Mouse (Mus musculus) gastrocnemius, postnatal 4 days (tissue): ENCODE results near the gene A530016L24Rik. TPM values are rescaled to one million over a fixed set of nuclear protein-coding genes. Genes with fewer than 3 reads are reported as not detected.

Source experiments
- DNase-seq, 2 experiments: peaks; one replicate each; pipeline ENCODE4 v3.0.0; 2021 to 2022; ENCODE audit warnings: low spot score in 2 of 2, mixed read lengths in 2 of 2
- long read RNA-seq, 2 experiments: library from polyadenylated mRNA; stranded (forward); transcript quantifications; one replicate each; pipeline ENCODE4 v2.0.0; 2021
- total RNA-seq, 2 experiments: library from RNA; stranded (reverse); gene quantifications; 2 replicates each; pipeline ENCODE4 v1.2.3; 2021

A530016L24Rik gene
- total RNA-seq: 1 to 10 TPM; 4.6 to 8.3 TPM
- long read RNA-seq, experiment 1, partial matches to known transcripts: 0 of 8 reads
- long read RNA-seq, experiment 1, other reads (novel, unspliced or antisense): 5 of 8 reads
- long read RNA-seq, experiment 2, transcript A530016L24Rik-201 (5 exons, 2,636 nt): major isoform, 6 of 10 reads
- long read RNA-seq, experiment 2, partial matches to known transcripts: 2 of 10 reads
- long read RNA-seq, experiment 2, other reads (novel, unspliced or antisense): 1 of 10 reads

- DNase-seq: no peak
These were observed at the start of gene A530016L24Rik for GRCm38 (mm10) chr12:112489134-112489533. A530016L24Rik (plus strand) TSS chr12:112489448.

DNA sequence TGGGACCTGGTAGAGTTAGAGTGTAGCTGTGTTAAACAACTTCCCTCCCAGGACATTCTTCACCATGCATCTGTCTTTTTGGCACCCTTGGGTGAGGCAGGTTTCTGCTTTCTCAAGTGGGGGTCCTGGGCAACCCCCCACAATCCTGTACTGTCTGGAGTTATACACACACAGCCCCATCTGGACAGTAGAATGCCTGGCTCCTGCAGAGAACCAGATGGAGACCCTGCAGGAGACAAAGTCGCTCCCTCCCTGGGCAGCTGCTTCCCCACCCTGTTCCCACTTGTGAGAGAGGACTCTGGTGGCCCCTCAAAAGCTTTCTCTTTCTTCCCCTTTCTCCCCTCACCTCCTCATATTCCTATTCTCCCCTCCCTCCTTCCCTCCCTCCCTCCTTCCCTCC lies 49.3 kb upstream of the A530016L24Rik start:
- no peak for DNase-seq

DNA sequence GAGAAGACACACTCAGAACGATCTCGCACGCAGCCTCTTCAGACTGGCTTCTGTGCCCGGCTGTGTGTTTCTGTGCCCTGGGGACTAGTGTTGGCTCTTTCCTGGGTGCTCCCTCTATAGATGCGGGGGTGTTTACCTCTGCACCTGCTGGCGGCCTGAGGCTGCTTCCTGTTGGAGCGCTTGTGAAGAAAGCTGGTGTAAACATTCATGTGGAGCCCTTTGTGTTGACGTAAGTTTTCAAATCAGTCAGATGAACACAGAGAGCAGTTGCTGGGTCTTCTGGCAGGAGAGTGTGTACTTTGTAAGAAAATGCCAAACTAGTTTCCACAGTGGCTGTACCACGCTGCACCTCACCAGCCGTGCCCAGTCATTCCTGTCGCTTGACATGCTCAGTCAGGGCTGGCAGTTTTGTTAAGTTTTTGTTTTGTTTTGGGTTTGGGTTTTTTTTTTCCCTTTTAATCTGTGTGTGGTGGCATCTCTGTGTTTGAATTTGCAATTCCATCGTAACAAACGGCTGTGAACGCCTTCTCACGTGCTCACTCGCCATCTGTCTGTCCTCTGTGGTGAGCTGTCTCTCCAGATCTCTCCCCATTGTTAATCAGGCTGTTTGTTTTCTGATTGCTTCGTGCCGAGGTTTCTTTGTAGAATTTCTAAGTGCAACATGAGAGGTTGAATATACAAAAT lies 40.0 kb upstream of the A530016L24Rik start:
- no peak for DNase-seq

GRCm38 (mm10) chr12:112449828-112450180 lies 39.4 kb upstream of the A530016L24Rik start:
- DNase-seq: no peak

DNA sequence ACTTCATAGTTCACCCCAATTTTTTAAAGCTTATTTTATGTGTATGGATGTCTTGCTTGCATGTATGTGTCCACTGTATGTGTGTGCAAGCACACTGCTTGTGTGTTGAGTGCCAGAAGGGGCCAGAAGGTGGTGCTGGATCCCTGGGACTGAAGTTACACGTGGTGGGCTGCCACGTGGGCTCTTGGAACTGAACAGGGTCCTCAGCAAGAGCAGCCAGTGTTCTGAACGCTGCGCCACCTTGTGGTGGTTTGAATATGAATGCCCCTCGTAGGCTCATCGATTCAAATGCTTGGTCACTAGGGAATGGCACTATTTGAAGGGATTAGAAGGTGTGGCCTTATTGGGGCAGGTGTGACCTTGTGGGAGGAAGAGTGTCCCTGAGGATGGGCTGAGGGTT lies 38.4 kb upstream of the A530016L24Rik start:
- peak in 1 of 2 experiments; percentile 37 for DNase-seq

DNA sequence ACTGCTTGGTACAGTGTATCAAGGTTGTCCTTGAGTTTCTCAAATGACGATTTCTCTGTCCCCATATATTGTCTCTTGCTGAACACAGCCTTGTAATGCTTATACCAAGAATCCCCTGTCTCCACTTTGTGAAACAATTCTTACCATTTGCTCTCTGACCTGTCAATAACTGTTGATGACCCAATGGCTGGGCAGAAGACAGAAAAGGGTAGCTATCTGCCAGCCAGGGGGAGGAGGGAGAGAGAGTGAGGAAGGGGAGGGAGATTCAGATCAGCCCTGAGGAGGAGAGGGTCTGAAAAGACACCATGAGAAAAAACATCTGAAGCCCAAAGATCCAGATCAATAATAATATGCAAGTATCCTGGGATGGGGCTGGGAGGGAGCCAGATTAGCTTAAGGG lies 37.9 kb upstream of the A530016L24Rik start:
- DNase-seq: no peak

GRCm38 (mm10) chr12:112451826-112452225 lies 37.4 kb upstream of the A530016L24Rik start:
- no peak for DNase-seq

DNA sequence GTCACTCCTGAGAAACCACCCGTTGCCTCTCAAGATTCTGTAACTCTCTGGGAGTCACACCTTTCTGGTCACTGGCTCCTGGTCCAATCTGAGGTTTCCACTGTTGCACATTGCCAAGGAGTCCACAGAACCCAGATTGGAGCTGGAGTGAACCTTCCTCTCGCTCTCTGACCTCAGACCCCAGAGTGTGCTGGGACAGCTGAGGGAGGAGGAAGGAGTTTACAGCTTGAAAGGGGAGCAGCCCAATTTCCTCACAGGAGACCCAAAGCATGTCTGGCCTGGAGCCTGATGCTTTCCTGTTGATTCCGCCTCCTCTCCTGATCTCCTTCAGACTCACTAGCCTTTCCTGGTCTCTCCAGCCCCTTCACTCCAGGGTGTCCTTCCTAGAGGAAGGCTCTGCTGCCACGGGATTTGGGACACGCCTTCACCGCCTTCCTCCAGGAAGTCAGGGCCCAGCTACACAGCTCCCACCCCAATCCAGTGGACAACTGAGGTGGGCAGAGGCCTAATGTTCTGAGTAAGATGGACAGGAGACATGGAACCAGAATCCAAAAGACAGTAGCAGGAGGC lies 33.0 kb upstream of the A530016L24Rik start:
- DNase-seq: no peak

DNA sequence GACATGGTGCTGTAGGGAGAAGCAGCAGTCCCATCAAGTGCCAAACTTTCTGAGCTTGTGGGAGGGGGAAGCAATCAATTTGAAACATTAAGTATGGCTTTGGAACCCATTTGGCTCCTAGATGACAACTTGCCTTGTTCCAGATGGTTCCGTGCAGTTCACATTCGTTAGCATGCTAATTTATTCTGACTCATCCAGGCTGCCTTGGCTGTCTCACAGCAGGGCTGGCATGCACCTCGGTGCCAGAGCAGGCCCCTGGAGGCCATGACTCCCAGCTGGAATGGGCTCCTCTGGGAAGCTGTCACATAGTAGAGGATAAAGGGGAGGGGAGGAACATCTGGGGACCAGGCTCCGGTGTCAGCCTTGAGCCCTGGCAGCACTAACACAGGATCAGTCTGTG lies 31.4 kb upstream of the A530016L24Rik start:
- DNase-seq: no peak

- no peak for DNase-seq
These were observed 26.8 kb upstream of the A530016L24Rik start for GRCm38 (mm10) chr12:112462423-112462822.

DNA sequence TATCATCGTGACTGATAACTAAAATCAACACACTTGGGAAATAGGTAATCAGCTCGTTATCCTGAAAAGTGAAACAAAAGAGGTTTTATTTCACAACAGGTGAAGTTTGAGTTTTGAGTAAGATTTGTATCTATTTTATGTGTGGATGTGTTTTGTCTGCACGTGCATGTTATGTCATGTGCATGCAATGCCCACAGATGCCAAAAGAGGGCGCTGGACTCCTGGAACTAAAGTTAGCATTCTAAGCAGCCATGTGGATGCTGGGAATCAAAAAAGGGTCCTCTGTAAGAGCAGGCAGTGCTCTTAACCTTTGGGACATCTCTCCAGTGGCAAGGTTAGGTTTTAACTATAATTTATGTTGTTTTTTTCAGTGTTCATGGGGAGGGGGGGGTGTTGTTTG lies 26.0 kb upstream of the A530016L24Rik start:
- no peak for DNase-seq

- DNase-seq: no peak
These were observed 25.4 kb upstream of the A530016L24Rik start for GRCm38 (mm10) chr12:112463750-112464444.

GRCm38 (mm10) chr12:112464516-112464915 lies 24.7 kb upstream of the A530016L24Rik start:
- no peak for DNase-seq

- DNase-seq: no peak
These were observed 23.3 kb upstream of the A530016L24Rik start for GRCm38 (mm10) chr12:112465928-112466327.

- no peak for DNase-seq
These were observed 21.9 kb upstream of the A530016L24Rik start for GRCm38 (mm10) chr12:112467387-112467786.

DNA sequence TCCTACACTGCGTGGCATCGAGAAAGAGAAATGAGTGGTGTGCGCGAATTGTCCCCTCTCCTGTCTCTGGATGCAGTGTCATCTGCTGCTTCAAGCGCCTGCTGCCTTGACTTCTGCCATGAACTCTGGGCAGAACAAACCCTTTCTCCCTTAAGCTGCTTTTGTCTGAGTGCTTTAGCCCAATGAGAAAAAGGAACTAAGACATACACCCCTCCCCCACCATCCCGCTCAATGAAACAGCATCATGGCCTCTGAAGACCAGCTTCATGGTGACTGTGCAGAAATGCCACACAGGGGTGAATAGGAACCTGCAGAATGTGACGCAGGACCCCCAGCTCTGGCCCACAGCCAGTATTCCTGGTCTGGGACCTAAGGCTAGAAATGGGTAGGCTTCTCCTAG lies 19.9 kb upstream of the A530016L24Rik start:
- no peak for DNase-seq

GRCm38 (mm10) chr12:112470216-112470615 lies 19.0 kb upstream of the A530016L24Rik start:
- DNase-seq: no peak

DNA sequence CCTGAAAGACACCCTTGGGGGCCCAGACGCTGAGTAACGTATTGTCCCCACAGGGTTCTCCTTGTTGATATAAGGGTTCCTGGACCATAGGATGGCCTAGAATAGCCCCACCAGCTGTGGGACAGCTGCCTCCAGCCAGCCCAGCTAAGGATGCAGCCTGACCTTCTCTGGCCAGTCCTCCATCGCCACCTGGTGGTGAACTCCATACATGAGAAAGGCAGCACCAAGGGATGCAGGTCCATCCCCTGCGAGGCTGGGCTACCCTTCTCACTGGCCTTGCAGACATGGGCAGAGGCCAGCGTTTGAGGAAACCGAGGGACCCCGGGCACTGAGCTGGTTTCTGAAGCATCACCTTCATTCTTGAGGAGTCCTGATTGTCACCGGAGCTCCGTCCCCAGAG lies 15.5 kb upstream of the A530016L24Rik start:
- DNase-seq: peak; percentile 78 to 89

- no peak for DNase-seq
These were observed 287 bp downstream of the A530016L24Rik start for GRCm38 (mm10) chr12:112489535-112489934.

DNA sequence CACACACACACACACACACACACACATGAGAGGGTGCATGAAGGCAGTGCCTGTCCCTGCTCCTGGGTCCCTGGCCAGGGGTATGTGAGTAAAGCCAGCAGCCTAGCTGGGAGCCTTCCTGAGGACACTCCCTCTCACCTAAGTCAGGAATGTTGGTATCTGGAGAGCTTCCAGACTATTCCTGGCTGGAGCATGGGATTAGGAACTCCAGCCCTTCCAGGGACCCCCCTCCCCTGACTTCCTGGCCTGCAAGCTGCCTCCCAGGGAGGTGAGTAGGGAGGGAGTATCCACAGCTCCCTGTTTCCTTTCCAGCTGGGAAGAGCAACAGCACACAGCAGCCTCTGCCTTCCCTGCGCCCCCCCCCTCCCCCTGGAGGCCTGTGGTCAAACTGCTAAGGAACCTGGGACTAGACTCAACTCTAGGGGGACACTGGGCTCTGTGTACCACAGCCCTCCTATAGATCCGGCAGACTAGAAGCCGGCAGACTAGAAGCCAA lies 1.2 kb downstream of the A530016L24Rik start:
- peak in 1 of 2 experiments; percentile 50 for DNase-seq

- no peak for DNase-seq
These were observed 6.9 kb downstream of the A530016L24Rik start for GRCm38 (mm10) chr12:112496136-112496535.

- DNase-seq: no peak
These were observed 8.5 kb downstream of the A530016L24Rik start for GRCm38 (mm10) chr12:112497731-112498130.
